Mouse (Mus musculus): ENCODE data around the gene Stat1.

The Stat1 gene

GRCm38 (mm10) chr1:52158490-52159381, 39.5 kb downstream of the Stat1 start:
- in situ Hi-C loops (cut with MboI, MseI) = loop anchor here in 1 of 2 experiments (10.0 kb wide), 1 partner anchor 46 kb away; no protein-coding TSS in a partner anchor

GRCm38 (mm10) chr1:52161151-52161550, 41.9 kb downstream of the Stat1 start:
- in situ Hi-C loops (cut with MboI, MseI) = loop anchor here in 1 of 2 experiments (5.0 kb wide), 1 partner anchor 61 kb away; no protein-coding TSS in a partner anchor

- in situ Hi-C loops (cut with MboI, MseI) = loop anchor here in 1 of 2 experiments (5.0 kb wide), 1 partner anchor 58 kb away; no protein-coding TSS in a partner anchor
Observed at GRCm38 (mm10) chr1:52163707-52164457, 44.6 kb downstream of the Stat1 start.

- in situ Hi-C loops (cut with MboI, MseI) = no loop called here
Observed at GRCm38 (mm10) chr1:52166652-52167220, 47.5 kb downstream of the Stat1 start.

GRCm38 (mm10) chr1:52170057-52170456, 50.8 kb downstream of the Stat1 start:
- in situ Hi-C loops (cut with MboI, MseI) = loop anchor here in 1 of 2 experiments (5.0 kb wide), 1 partner anchor 97 kb away; no protein-coding TSS in a partner anchor

- in situ Hi-C loops (cut with MboI, MseI) = loop anchor here in 1 of 2 experiments (5.0 kb wide), 1 partner anchor 97 kb away; no protein-coding TSS in a partner anchor
Observed at GRCm38 (mm10) chr1:52170747-52171146, 51.5 kb downstream of the Stat1 start.

- in situ Hi-C loops (cut with MboI, MseI) = loop anchor here in 1 of 2 experiments (5.0 kb wide), 1 partner anchor 96 kb away; no protein-coding TSS in a partner anchor
Observed at GRCm38 (mm10) chr1:52171271-52171670, 52.0 kb downstream of the Stat1 start.

GRCm38 (mm10) chr1:52175321-52175720, 56.1 kb downstream of the Stat1 start:
- in situ Hi-C loops (cut with MboI, MseI) = no loop called here

- in situ Hi-C loops (cut with MboI, MseI) = no loop called here
Observed at GRCm38 (mm10) chr1:52175983-52176382, 56.7 kb downstream of the Stat1 start.

GRCm38 (mm10) chr1:52176999-52177398, 57.8 kb downstream of the Stat1 start:
- in situ Hi-C loops (cut with MboI, MseI) = no loop called here

GRCm38 (mm10) chr1:52179939-52180568, 60.8 kb downstream of the Stat1 start:
- in situ Hi-C loops (cut with MboI, MseI) = no loop called here

GRCm38 (mm10) chr1:52181994-52182393, 62.8 kb downstream of the Stat1 start:
- in situ Hi-C loops (cut with MboI, MseI) = no loop called here

- in situ Hi-C loops (cut with MboI, MseI) = no loop called here
Observed at GRCm38 (mm10) chr1:52182992-52183391, 63.8 kb downstream of the Stat1 start.

Data from T-helper 17 cell (primary cell).